Comparison of ENCODE assay signal across 25 mouse cellular contexts in the genomic region with DNA sequence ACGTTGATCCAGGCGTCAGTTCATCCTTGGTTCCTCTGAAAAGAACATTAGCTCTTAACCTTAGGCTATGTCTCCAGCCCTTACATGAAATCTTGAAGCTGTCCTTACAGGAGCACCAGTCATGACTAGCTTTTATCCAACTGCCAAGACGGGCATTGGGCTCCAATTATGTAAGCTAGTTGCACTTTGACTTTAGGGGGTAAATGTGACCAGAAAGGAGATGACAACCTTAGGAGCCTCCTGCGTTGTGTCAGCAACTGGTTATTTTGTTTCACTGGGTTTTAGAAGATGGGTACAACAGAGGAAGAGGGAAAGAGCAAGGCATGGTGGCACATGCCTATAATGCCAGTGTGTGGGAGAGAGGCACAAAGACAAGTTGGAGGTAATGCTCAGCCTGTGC. TPM values are rescaled to one million over a fixed set of nuclear protein-coding genes. Genes with fewer than 3 reads are reported as not detected.
DNase-seq lines count a peak whose midpoint lies in the region; ATAC-seq and TF ChIP-seq lines count a peak whose summit lies in the region.
"Had no signal": no experiment of that assay in that cellular context is flagged by ENCODE, and none has a peak within 500 bp of the region (broad histone marks: within the 10 kb centered on the region; RNA-seq: fewer than 3 reads in every experiment).

No protein-coding gene starts in this region.

- H3K27ac ChIP-seq in heart, embryonic 10.5 days: no peak overlapping the region
- H3K27ac ChIP-seq: gastrocnemius, adult 2 months; hindbrain, embryonic 10.5 days; limb, embryonic 15.5 days; liver, embryonic 15.5 days; neural tube, embryonic 13.5 days had no signal

- H3ac ChIP-seq in myocyte (ENCODE audit: control insufficient read depth, insufficient read length): no peak overlapping the region

- H3K79me2 ChIP-seq in myocyte (ENCODE audit: control insufficient read depth, insufficient read depth): peaks cover 44% of the 10 kb centered on the region

- TF ChIP-seq POLR2A in myocyte (IDR thresholded peaks at IDR 0.05; ENCODE audit: insufficient read length, low read depth): no peak

- 73% methylated on average over 4 of the region's 4 CpGs for WGBS in heart, embryonic 10.5 days

- ATAC-seq in megakaryocyte-erythroid progenitor cell, adult 5-6 weeks (replicated peaks; ENCODE audit: low FRiP score, low TSS enrichment, poor library complexity, severe bottlenecking): no peak
- ATAC-seq: hindbrain, embryonic 16.5 days; lung, postnatal 0 days had no signal

- H3K36me3 ChIP-seq in heart, embryonic 10.5 days: peaks cover 58% of the 10 kb centered on the region
- H3K36me3 ChIP-seq in myocyte (ENCODE audit: control insufficient read depth, insufficient read depth): peaks cover 31% of the 10 kb centered on the region

- H3K4me3 ChIP-seq in heart, embryonic 10.5 days: no peak overlapping the region
- no peak overlapping the region for H3K4me3 ChIP-seq in myocyte
- H3K4me3 ChIP-seq: gastrocnemius, adult 2 months; heart, embryonic 12.5 days; hindbrain, embryonic 10.5 days; limb, embryonic 15.5 days; liver, embryonic 15.5 days; neural tube, embryonic 13.5 days had no signal

- H3K27me3 ChIP-seq in heart, embryonic 10.5 days (ENCODE audit: insufficient read depth, poor library complexity, severe bottlenecking): no peaks in the 10 kb centered on the region
- no peaks in the 10 kb centered on the region for H3K27me3 ChIP-seq in myocyte (ENCODE audit: control insufficient read depth, insufficient read depth, insufficient read length)
- H3K27me3 ChIP-seq: heart, embryonic 12.5 days; limb, embryonic 15.5 days; liver, embryonic 15.5 days; neural tube, embryonic 13.5 days had no signal

- peaks cover 18% of the 10 kb centered on the region for H3K4me1 ChIP-seq in heart, embryonic 10.5 days

- DNase-seq in heart, adult 11 months: peak; percentile 64
- DNase-seq in heart, embryonic 10.5 days (ENCODE audit: low spot score): no peak
- peak; percentile 23 for DNase-seq in testis, postnatal 10 days (ENCODE audit: low spot score)
- no peak for DNase-seq in testis, postnatal 14 days (ENCODE audit: low spot score)
- no peak for DNase-seq in lung, postnatal 10 days
- DNase-seq: adrenal gland, postnatal 10 days; B cell, adult 2 months; cerebellum, adult 2 months; cerebellum, postnatal 36 days; embryo, embryonic 11 days; gastrocnemius, adult 2 months; heart, postnatal 10 days; kidney, adult 11 months; kidney, postnatal 14 days; left cerebral cortex, postnatal 4 days had no signal

- H3K4me2 ChIP-seq in myocyte (ENCODE audit: low read depth): no peak overlapping the region
- H3K4me2 ChIP-seq: heart, embryonic 12.5 days; limb, embryonic 15.5 days; liver, embryonic 15.5 days; midbrain, embryonic 11.5 days; neural tube, embryonic 13.5 days had no signal

- no peaks in the 10 kb centered on the region for H3K9me3 ChIP-seq in heart, embryonic 10.5 days
- H3K9me3 ChIP-seq: heart, embryonic 12.5 days; hindbrain, embryonic 10.5 days; limb, embryonic 15.5 days; liver, embryonic 15.5 days; neural tube, embryonic 13.5 days had no signal

TF ChIP-seq in myocyte, 11 proteins besides CTCF, POLR2A, EP300 and RAD21:
- TF ChIP-seq USF1 (IDR thresholded peaks at IDR 0.05; ENCODE audit: low read depth) (no peak), MYOG (IDR thresholded peaks at IDR 0.05; ENCODE audit: control insufficient read depth in 1 of 3, insufficient read depth in 1 of 3, insufficient read length in 2 of 3, low read depth in 2 of 3) (no peak), POLR2AphosphoS2 (IDR thresholded peaks at IDR 0.05; ENCODE audit: insufficient read length, low read depth) (peak; percentile 79), MAX (IDR thresholded peaks at IDR 0.05; ENCODE audit: low read depth) (no peak)

RNA-seq across cellular contexts. Expression of a gene that starts 2.8 kb away (rescaled TPM):
- 156 and 180 TPM in 2 replicates for polyA plus RNA-seq in heart, embryonic 10.5 days (2016; fragmentation: Nextera tagmentation; extraction: Ambion mirVana)
- 168 TPM for polyA plus RNA-seq in myocyte (2012; fragmentation: generic; extraction: Trizol)
- total RNA-seq in megakaryocyte-erythroid progenitor cell, adult 5-6 weeks (2014; fragmentation: Nextera tagmentation): 121 and 126 TPM in 2 replicates
- total RNA-seq in megakaryocyte-erythroid progenitor cell, adult 5-6 weeks (2017): 95.7 and 121 TPM in 2 replicates

Comparison
In these comparisons a context has a peak if more than half of its experiments do, and no peak if none do; other contexts are left out.
1. DNase-seq: peak in heart, adult 11 months (single experiment) and testis, postnatal 10 days (single experiment); none in heart, embryonic 10.5 days (single experiment), testis, postnatal 14 days (single experiment) and lung, postnatal 10 days (single experiment).